Mouse (Mus musculus) right cerebral cortex, postnatal 25 days (tissue): ENCODE data around the gene Arl8b.

Source experiments
- DNase-seq: peaks from one replicate; pipeline ENCODE4 v3.0.0; 2022

Arl8b gene

GRCm38 (mm10) chr6:108785551-108785950 is 2.7 kb downstream of the Arl8b start:
- no peak for DNase-seq

GRCm38 (mm10) chr6:108791498-108791897 is 8.6 kb downstream of the Arl8b start:
- no peak for DNase-seq

GRCm38 (mm10) chr6:108795912-108796311 is 13.0 kb downstream of the Arl8b start:
- DNase-seq = no peak

GRCm38 (mm10) chr6:108796706-108797105 is 13.8 kb downstream of the Arl8b start:
- DNase-seq = no peak

- no peak for DNase-seq
Measured at GRCm38 (mm10) chr6:108805194-108805593, 22.3 kb downstream of the Arl8b start.

- DNase-seq = no peak
Measured at GRCm38 (mm10) chr6:108805871-108806270, 23.0 kb downstream of the Arl8b start.

GRCm38 (mm10) chr6:108807446-108807845 is 24.5 kb downstream of the Arl8b start:
- no peak for DNase-seq

- DNase-seq = no peak
Measured at GRCm38 (mm10) chr6:108808786-108809185, 25.9 kb downstream of the Arl8b start.

- DNase-seq = no peak
Measured at GRCm38 (mm10) chr6:108810237-108810636, 27.3 kb downstream of the Arl8b start.

- no peak for DNase-seq
Measured at GRCm38 (mm10) chr6:108812134-108812533, 29.2 kb downstream of the Arl8b start.

- DNase-seq = no peak
Measured at GRCm38 (mm10) chr6:108817510-108817909, 34.6 kb downstream of the Arl8b start.

GRCm38 (mm10) chr6:108824816-108825545 is 42.1 kb downstream of the Arl8b start:
- no peak for DNase-seq

- no peak for DNase-seq
Measured at GRCm38 (mm10) chr6:108826070-108826469, 43.2 kb downstream of the Arl8b start.

- no peak for DNase-seq
Measured at GRCm38 (mm10) chr6:108827336-108827920, 44.5 kb downstream of the Arl8b start.

GRCm38 (mm10) chr6:108828234-108828868 is 45.5 kb downstream of the Arl8b start, which contains the start of gene Edem1:
Edem1 (plus strand) TSS chr6:108828641.
- DNase-seq = peak; percentile 97

- DNase-seq = peak; percentile 48
Measured at GRCm38 (mm10) chr6:108828872-108829271, 46.0 kb downstream of the Arl8b start.

- DNase-seq = no peak
Measured at GRCm38 (mm10) chr6:108829386-108830370, 46.8 kb downstream of the Arl8b start.

GRCm38 (mm10) chr6:108832170-108832569 is 49.3 kb downstream of the Arl8b start:
- no peak for DNase-seq

- DNase-seq = no peak
Measured at GRCm38 (mm10) chr6:108832989-108833388, 50.1 kb downstream of the Arl8b start.

- no peak for DNase-seq
Measured at GRCm38 (mm10) chr6:108833963-108834697, 51.2 kb downstream of the Arl8b start.

GRCm38 (mm10) chr6:108835765-108836691 is 53.1 kb downstream of the Arl8b start:
- DNase-seq = no peak
